In the genomic region with DNA sequence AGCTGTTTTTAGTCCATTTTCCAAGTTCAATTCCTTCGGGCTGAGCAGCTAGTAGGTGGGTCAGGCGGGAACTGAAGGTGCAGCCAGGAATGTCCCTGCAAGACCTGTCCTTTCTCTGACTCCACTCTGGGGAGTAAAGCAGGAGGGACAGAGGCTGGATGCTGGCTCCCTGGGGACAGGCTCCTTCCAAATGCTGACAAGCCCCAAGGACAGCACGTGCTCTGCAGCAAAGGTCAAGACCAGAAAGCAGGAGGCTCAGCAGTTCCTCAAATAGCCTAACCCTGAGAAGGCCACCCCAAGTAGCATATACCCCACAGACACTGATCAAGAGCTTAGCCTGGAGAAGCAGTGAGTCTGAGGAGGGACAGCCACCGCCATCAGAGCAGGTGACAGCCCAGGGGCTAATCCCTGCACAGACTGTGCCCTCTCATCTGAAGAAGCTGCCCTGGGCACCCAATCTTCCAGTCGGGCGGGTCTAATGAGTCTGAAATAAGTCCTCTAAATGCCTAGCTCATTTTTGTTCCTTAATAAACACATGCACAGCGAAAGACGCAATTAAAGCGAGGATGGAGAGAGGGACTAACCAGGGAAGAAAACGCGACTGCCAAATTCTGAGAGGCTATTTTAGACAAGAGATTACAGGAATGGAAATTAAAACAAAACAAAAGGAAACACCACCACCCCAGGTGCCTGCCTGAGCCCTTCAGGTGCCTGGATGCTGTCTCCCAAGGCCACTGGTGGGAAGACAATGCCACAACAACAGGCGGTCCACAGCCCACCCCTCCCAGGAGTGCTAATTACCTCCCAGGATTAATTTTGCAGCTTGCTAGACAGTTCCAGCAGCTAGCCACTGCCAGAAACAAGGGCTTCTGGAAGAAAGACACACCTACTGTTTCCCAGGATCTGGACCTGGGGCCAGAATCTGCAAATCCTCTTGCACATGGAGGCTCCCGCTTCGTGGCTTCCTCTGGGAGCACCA, we compare ENCODE assay signal across 13 mouse cellular contexts.
DNase-seq lines count a peak whose midpoint lies in the region; ATAC-seq lines count a peak whose summit lies in the region.
"Had no signal": no experiment of that assay in that cellular context is flagged by ENCODE, and none has a peak within 500 bp of the region (broad histone marks: within the 10 kb centered on the region; RNA-seq: fewer than 3 reads in every experiment).

No protein-coding gene starts in this region.

- H3K4me1 ChIP-seq in neural tube, embryonic 13.5 days (replicated peaks) = peaks cover 13% of the 10 kb centered on the region
- peaks cover 19% of the 10 kb centered on the region for H3K4me1 ChIP-seq in forebrain, embryonic 15.5 days
- peaks cover 20% of the 10 kb centered on the region for H3K4me1 ChIP-seq in midbrain, embryonic 10.5 days
- H3K4me1 ChIP-seq: heart, embryonic 13.5 days; liver, embryonic 12.5 days; neural tube, embryonic 12.5 days had no signal

- H3K9me3 ChIP-seq in neural tube, embryonic 13.5 days = no peaks in the 10 kb centered on the region
- H3K9me3 ChIP-seq in forebrain, embryonic 15.5 days = no peaks in the 10 kb centered on the region
- H3K9me3 ChIP-seq in midbrain, embryonic 10.5 days (replicated peaks) = no peaks in the 10 kb centered on the region
- H3K9me3 ChIP-seq: heart, embryonic 13.5 days; liver, embryonic 12.5 days; neural tube, embryonic 12.5 days had no signal

- H3K4me2 ChIP-seq in neural tube, embryonic 13.5 days = no peak overlapping the region
- H3K4me2 ChIP-seq in forebrain, embryonic 15.5 days (replicated peaks) = no peak overlapping the region
- H3K4me2 ChIP-seq: heart, embryonic 13.5 days; liver, embryonic 12.5 days; neural tube, embryonic 12.5 days had no signal

- H3K27ac ChIP-seq in neural tube, embryonic 13.5 days (replicated peaks) = peak overlapping the region; percentile 55; the same call in 1 of the 2 replicates
- peak overlapping the region; percentile 32 for H3K27ac ChIP-seq in forebrain, embryonic 15.5 days (replicated peaks)
- 0 out of 2 replicates have a peak overlapping the region, but pooled peaks have one; percentile 17 for H3K27ac ChIP-seq in midbrain, embryonic 10.5 days (replicated peaks)
- H3K27ac ChIP-seq: heart, embryonic 13.5 days; liver, embryonic 12.5 days; macrophage; neural tube, embryonic 12.5 days had no signal

- no peaks in the 10 kb centered on the region for H3K36me3 ChIP-seq in neural tube, embryonic 13.5 days
- H3K36me3 ChIP-seq in forebrain, embryonic 15.5 days = no peaks in the 10 kb centered on the region
- no peaks in the 10 kb centered on the region for H3K36me3 ChIP-seq in midbrain, embryonic 10.5 days
- H3K36me3 ChIP-seq: heart, embryonic 13.5 days; liver, embryonic 12.5 days; neural tube, embryonic 12.5 days had no signal

- no peak for ATAC-seq in neural tube, embryonic 13.5 days (ENCODE audit: low read depth)
- peak; percentile 47 for ATAC-seq in forebrain, embryonic 15.5 days (replicated peaks)
- ATAC-seq: liver, embryonic 12.5 days had no signal

- no peak for DNase-seq in neural tube, embryonic 10.5 days (ENCODE audit: extremely low spot score, low spot score)
- DNase-seq in midbrain, embryonic 10.5 days (ENCODE audit: low spot score) = no peak
- DNase-seq in skeletal muscle tissue, adult 2 months (ENCODE audit: low read depth, low spot score) = peak; percentile 80
- DNase-seq in cerebellum, postnatal 25 days = no peak
- no peak for DNase-seq in lung, postnatal 10 days
- DNase-seq in T-cell, adult 2 months (ENCODE audit: low spot score) = no peak
- DNase-seq: cerebellum, adult 11 months had no signal

- 58% methylated on average over 14 of the region's 14 CpGs for WGBS in neural tube, embryonic 13.5 days
- WGBS in forebrain, embryonic 15.5 days = 14% methylated on average over 14 of the region's 14 CpGs
- 43% methylated on average over 14 of the region's 14 CpGs for WGBS in midbrain, embryonic 10.5 days

- no peak overlapping the region; the same call in 1 of the 2 replicates for H3K9ac ChIP-seq in neural tube, embryonic 13.5 days
- H3K9ac ChIP-seq in forebrain, embryonic 15.5 days (replicated peaks) = no peak overlapping the region; the same call in 1 of the 2 replicates
- H3K9ac ChIP-seq: heart, embryonic 13.5 days; liver, embryonic 12.5 days; neural tube, embryonic 12.5 days had no signal

- H3K4me3 ChIP-seq in neural tube, embryonic 13.5 days = no peak overlapping the region
- no peak overlapping the region for H3K4me3 ChIP-seq in forebrain, embryonic 15.5 days
- no peak overlapping the region for H3K4me3 ChIP-seq in midbrain, embryonic 10.5 days
- H3K4me3 ChIP-seq: heart, embryonic 13.5 days; liver, embryonic 12.5 days; neural tube, embryonic 12.5 days had no signal

- H3K27me3 ChIP-seq in neural tube, embryonic 13.5 days = no peaks in the 10 kb centered on the region
- H3K27me3 ChIP-seq in forebrain, embryonic 15.5 days = no peaks in the 10 kb centered on the region
- no peaks in the 10 kb centered on the region for H3K27me3 ChIP-seq in midbrain, embryonic 10.5 days (ENCODE audit: low read depth, poor library complexity, severe bottlenecking)
- H3K27me3 ChIP-seq: heart, embryonic 13.5 days; liver, embryonic 12.5 days; neural tube, embryonic 12.5 days had no signal
